Mouse (Mus musculus): ENCODE results near the gene Hspbp1. TPM values are rescaled to one million over a fixed set of nuclear protein-coding genes. Genes with fewer than 3 reads are reported as not detected.

Gene Hspbp1
- total RNA-seq, 2 experiments from 2014 or later, result 85.2 to 87.6 TPM

GRCm38 (mm10) chr7:4630198-4630597 lies 54.7 kb downstream of the Hspbp1 start:
- DNase-seq, result no peak

- DNase-seq, result no peak
Observed at GRCm38 (mm10) chr7:4629586-4629985, 55.3 kb downstream of the Hspbp1 start.

DNA sequence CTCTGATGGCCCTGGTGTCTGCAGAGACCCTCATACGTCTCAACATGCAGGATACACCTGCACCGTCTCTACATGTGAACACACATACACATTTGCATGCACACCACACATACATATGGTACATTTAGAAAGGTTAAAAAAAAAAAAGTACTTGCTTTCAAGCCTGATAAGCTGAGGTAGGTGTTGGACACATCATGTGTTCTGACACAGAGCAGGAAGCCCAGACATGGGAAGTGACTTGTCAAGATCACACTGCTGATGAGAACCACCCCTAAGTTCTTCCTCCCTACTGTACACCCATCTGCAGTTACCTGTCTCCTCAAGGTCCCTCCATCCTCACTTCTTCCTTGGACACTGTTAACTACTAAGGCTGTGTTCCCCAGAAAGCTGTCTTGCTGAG lies 58.9 kb downstream of the Hspbp1 start:
- DNase-seq, result no peak

DNA sequence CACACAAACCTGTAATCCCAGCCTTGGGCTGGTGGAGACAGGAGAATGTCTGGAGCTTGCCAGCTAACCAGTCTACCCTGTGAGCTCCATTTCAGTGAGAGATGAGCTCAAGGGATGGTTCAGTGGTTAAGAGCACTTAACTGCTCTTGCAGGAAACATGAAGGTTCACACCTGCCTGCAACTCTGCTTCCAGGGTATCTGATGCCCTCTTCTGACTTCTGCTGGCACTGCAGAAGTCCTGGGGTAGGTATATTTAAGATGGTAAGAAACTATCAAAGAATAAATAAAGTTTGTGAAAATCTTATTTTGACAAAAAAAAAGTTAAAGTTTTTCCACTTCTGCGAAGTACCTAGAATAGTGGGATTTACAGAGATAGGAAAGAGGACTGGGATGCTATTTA lies 60.5 kb downstream of the Hspbp1 start:
- no peak for DNase-seq

DNA sequence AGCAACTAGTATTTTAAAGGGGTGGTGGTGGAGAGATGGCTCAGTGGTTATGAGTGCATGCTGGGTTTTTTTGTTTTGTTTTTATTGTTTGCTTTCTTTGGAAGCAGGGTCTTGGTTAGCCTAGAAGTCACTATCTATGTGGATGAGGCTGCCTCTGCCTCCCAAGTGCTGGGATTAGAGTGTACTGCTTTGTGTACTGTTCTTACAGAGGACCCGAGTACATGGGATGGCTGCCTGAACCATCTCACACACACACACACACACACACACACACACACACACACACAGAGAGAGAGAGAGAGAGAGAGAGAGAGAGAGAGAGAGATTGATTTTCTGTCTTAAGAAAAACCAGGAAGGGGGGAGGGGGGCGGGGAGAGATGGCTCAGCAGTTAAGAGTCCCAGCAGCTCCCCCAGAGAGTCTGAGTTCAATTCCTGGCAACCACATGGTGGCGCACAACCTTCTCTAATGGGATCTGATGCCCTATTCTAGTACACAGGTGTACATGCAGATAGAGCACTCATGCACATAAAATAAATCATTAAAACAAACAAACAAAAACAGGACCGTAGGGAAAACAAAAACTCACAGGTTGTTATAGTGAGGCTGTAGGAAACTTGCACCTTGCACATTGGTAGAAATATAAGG lies 61.2 kb downstream of the Hspbp1 start:
- DNase-seq, result peak in 1 of 2 experiments; percentile 49

- DNase-seq, result no peak
Observed at GRCm38 (mm10) chr7:4619979-4620378, 64.9 kb downstream of the Hspbp1 start.

DNA sequence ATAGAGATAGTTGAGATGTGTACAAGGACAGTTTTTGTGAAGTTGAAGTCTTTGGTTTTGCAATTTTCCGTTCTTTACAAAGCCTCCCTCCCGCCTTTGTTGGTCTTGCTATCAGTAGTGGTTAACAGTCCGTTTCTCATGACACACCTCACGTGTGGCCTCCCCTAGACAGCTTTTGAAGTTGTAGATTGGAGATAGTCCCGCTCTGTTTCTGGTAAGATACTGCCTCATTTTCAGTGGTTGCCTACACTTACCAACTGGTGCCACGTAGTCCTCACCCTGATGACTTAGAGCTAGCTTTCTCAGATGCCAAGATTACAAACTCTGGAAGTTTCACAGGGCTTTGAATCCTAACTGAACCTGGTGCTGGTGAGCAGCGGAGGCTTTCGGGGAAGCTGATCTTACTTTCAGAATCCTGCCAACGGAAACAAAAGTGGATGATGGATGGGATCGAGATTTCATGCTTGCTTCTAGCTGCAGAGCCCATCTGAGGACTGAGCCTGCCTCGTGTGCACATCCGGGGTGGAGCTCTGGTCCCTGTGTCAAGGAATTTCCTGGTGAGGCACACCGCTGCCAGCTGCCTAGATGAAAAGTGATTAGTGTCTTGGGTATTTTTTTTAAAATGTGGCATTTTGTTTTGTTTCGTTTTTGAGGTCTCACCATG lies 71.0 kb downstream of the Hspbp1 start:
- no peak for DNase-seq

DNA sequence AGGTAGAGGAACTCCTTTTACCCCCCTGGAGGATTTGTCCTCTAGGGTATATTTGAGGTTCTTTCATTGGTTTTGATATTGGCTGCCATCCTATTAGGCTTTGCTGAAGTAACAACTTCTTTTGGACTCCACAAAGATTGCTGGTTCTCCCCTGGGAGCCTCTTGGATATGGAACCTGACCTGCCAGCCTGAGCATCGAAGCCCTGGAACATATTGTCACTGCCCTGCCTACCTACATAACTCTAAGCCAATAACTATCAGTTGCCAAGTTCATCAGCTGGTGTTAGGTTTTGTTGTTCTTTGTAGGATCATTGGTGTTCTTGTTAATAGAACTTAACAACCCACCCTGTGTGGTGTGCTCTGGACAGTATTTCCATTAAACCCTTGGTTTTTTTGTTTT lies 71.9 kb downstream of the Hspbp1 start:
- no peak for DNase-seq

GRCm38 (mm10) chr7:4612386-4612785 lies 72.5 kb downstream of the Hspbp1 start:
- no peak for DNase-seq

DNA sequence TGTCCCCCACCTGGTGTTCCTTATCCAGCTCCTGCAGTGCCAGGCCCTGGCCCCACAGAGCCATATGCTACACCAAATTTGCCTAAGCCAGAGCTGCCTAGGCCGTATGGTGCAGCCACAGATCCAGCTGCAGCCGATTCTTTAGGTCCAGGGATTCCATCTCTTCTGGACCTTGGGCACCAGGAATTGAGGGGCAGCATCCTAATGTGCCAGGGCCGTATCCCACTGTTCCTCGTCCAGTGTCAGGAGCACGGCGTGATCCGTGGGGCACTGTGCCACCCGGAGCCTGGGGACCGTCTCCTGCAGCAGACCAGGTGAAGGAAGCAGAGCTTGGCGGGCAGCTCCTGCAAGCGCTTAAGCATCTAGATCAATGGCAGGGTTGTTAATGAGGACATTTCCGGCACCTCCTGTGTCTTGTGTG lies 72.9 kb downstream of the Hspbp1 start:
- no peak for DNase-seq

- DNase-seq, result no peak
Observed at GRCm38 (mm10) chr7:4611511-4611910, 73.4 kb downstream of the Hspbp1 start.

Other genes with a start within 250 kb of the Hspbp1 start
- 10 to 100 TPM; 26.6 to 27.8 TPM for gene Rdh13, start 239.4 kb downstream of the Hspbp1 start, total RNA-seq (2021)
- 1 to 10 TPM; 4.3 to 5.4 TPM for gene Eps8l1, start 224.4 kb downstream of the Hspbp1 start, total RNA-seq (2021)
- 100 to 1,000 TPM; 146 to 164 TPM for gene Ppp1r12c, start 183.4 kb downstream of the Hspbp1 start, total RNA-seq (2021)
- 1 to 10 TPM; 1.1 to 4.2 TPM for gene Tnnt1, start 168.7 kb downstream of the Hspbp1 start, total RNA-seq (2021)
- gene Tnni3, start 160.8 kb downstream of the Hspbp1 start, total RNA-seq (2021), result 1 to 10 TPM in 1 of 2 experiments, under 1 TPM in 1; 0.70 to 1.3 TPM
- under 1 TPM; 0.38 to 0.65 TPM for gene Dnaaf3, start 152.6 kb downstream of the Hspbp1 start, total RNA-seq (2021)
- 100 to 1,000 TPM; 203 to 220 TPM for gene Syt5, start 137.5 kb downstream of the Hspbp1 start, total RNA-seq (2021)
- under 1 TPM; 0.28 to 0.40 TPM for gene Ptprh, start 81.0 kb downstream of the Hspbp1 start, total RNA-seq (2021)
- gene Tmem86b, start 53.6 kb downstream of the Hspbp1 start, total RNA-seq (2021), result 10 to 100 TPM; 14.4 to 21.5 TPM
- 100 to 1,000 TPM; 134 to 136 TPM for gene Ppp6r1, start 26.0 kb downstream of the Hspbp1 start, total RNA-seq (2021)
- gene Brsk1, start 5.5 kb upstream of the Hspbp1 start, total RNA-seq (2021), result 100 to 1,000 TPM; 325 to 344 TPM
- gene Tmem150b, start 40.2 kb upstream of the Hspbp1 start, total RNA-seq (2021), result under 1 TPM; 0.18 to 0.20 TPM
- 10 to 100 TPM; 35.3 to 38.7 TPM for gene Kmt5c, start 55.0 kb upstream of the Hspbp1 start, total RNA-seq (2021)
- 1 to 10 TPM; 3.3 to 6.2 TPM for gene Cox6b2, start 68.0 kb upstream of the Hspbp1 start, total RNA-seq (2021)
- not detected for gene Fam71e2, start 86.2 kb upstream of the Hspbp1 start, total RNA-seq (2021)
- under 1 TPM in 1 of 2 experiments, not detected in 1; 0.47 TPM for gene Il11, start 97.8 kb upstream of the Hspbp1 start, total RNA-seq (2021)
- not detected for gene Tmem190, start 97.9 kb upstream of the Hspbp1 start, total RNA-seq (2021)
- gene Tmem238, start 104.6 kb upstream of the Hspbp1 start, total RNA-seq (2021), result 1 to 10 TPM; 1.4 to 2.0 TPM
- 100 to 1,000 TPM; 454 to 487 TPM for gene Rpl28, start 107.8 kb upstream of the Hspbp1 start, total RNA-seq (2021)
- gene Ube2s, start 127.5 kb upstream of the Hspbp1 start, total RNA-seq (2021), result 100 to 1,000 TPM; 103 to 109 TPM
- gene Shisa7, start 159.6 kb upstream of the Hspbp1 start, total RNA-seq (2021), result 100 to 1,000 TPM; 176 to 202 TPM
- gene Isoc2b, start 185.2 kb upstream of the Hspbp1 start, total RNA-seq (2021), result 1 to 10 TPM; 4.0 to 7.8 TPM
- gene Isoc2a, start 192.1 kb upstream of the Hspbp1 start, total RNA-seq (2021), result 10 to 100 TPM; 11.4 to 13.6 TPM
- gene Gm36210, start 221.4 kb upstream of the Hspbp1 start, total RNA-seq (2021), result under 1 TPM; 0.51 to 0.62 TPM
- 10 to 100 TPM; 12.7 to 13.2 TPM for gene Zfp628, start 230.1 kb upstream of the Hspbp1 start, total RNA-seq (2021)
- 100 to 1,000 TPM; 119 to 120 TPM for gene Nat14, start 237.0 kb upstream of the Hspbp1 start, total RNA-seq (2021)
- gene Ssc5d, start 240.7 kb upstream of the Hspbp1 start, total RNA-seq (2021), result 1 to 10 TPM; 2.9 to 3.8 TPM

Measured in layer of hippocampus, postnatal 36 days (tissue).